Mouse (Mus musculus) heart, postnatal 10 days (tissue): ENCODE results near the gene Ism1. TPM values are rescaled to one million over a fixed set of nuclear protein-coding genes. Genes with fewer than 3 reads are reported as not detected.

ENCODE experiments used
- DNase-seq, 2 experiments: peaks; one replicate each; pipeline ENCODE4 v3.0.0; 2021
- intact Hi-C: fragments of 180-260 bp; cut with DNase I; formaldehyde crosslinking; loops from one replicate; pipeline ENCODE4 v1.15.1; 2025
- total RNA-seq, 2 experiments: library from RNA; stranded (reverse); gene quantifications; 2 replicates each; pipeline ENCODE4 v1.2.3; 2021

The Ism1 gene
- total RNA-seq, 2 experiments from 2014 or later, result 0.64 to 0.98 TPM

GRCm38 (mm10) chr2:139711640-139712039 lies 33.7 kb downstream of the Ism1 start:
- no peak for DNase-seq
- intact Hi-C loops, result no loop called here

- intact Hi-C loops, result no loop called here
- no peak for DNase-seq
Measured at GRCm38 (mm10) chr2:139712046-139712445, 34.1 kb downstream of the Ism1 start.

- intact Hi-C loops, result no loop called here
- no peak for DNase-seq
Measured at GRCm38 (mm10) chr2:139714206-139714605, 36.2 kb downstream of the Ism1 start.

DNA sequence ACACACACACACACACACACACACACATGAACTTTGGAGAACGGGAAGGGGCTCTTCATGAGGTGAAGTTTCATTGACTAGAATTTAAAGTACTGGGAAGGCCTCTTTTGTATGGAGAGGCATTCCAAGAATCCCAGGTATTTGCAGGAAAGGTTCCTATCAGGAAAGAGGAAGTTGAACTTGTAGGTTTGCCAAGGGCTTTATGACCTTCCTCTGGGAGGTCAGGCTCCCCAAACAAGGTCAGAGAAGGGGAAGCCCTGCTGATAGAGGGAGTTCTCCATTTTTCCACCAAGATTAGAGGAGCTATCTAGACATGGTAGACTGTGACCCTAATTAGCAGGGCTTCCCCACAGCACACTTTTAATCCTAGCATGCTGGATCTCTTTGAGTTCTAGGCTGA lies 39.8 kb downstream of the Ism1 start:
- peak in 1 of 2 experiments; percentile 14 for DNase-seq
- intact Hi-C loops, result no loop called here

DNA sequence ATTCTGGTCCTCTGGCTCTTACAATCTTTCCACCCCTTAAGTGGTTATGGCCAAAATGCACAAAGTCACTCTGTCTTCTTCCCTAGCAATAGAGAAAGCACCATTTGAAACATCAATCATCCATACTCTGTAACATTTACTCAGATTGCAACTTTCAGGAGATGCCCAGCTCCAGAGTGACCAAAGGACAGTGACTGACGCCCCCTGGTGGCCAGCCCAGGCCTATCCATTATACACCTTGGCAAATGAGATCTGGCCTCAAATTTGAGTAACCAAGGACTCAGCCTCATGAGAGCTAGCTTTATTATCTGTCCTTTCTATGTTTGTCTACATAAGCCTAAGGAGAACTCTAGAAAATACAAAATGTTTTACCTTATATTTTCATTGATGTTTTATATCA lies 44.7 kb downstream of the Ism1 start:
- intact Hi-C loops, result loop anchor here (2.0 kb wide), 1 partner anchor 132 kb away; no protein-coding TSS in a partner anchor
- peak; percentile 27 to 57 for DNase-seq

DNA sequence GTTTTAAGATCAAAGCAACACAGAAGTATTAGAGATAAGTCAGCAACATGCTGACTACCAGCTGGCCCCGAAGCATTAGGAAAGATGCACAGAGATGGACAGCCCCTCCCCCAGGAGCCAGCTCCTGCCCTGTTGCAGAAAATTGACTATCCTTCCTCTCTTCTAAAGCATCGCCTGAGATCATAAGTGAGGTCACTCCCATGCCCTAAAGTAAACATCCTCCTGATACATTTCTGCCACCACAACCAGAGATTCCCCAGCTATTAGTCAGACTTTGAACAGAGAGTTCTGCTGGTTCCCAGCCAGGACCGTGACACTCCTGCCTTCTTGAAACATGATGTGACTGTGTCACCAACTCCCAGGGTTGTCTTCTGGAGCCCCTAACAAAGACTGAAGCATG lies 45.3 kb downstream of the Ism1 start:
- no peak for DNase-seq

DNA sequence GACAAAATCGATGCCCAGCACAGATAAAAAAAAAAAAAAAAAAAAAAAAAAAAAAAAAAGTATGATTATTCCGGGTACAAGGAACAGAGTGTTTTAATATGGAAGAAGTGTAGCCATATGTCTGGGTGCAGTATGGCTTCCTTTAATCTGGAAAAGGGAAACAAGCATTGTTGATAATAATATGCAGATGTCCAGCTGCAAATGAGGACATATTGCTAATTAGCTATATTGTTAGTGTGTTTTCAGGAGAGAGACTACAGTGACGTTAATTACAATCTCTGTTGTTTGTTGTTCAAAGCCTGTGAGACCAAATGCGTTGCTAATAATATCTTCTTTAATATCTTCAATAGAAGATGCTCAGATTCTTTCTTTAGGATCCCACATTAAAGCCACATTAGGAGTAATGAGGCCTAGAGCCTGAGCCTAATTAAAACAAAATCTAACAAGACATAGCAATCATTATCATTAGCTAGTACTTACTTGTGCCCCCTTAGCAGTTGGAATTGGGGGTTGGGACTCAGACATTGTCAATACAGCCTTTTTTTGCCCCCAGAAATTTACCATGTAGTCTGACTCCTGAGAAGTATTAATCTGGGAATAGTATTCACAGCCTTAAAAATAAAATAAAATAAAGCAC lies 46.3 kb downstream of the Ism1 start:
- no peak for DNase-seq
- intact Hi-C loops, result no loop called here

More for the DNA sequence above, 45.3 kb downstream of the Ism1 start:
- intact Hi-C loops, result loop anchor here (2.0 kb wide), 1 partner anchor 133 kb away; no protein-coding TSS in a partner anchor

GRCm38 (mm10) chr2:139725328-139725727 lies 47.4 kb downstream of the Ism1 start:
- intact Hi-C loops, result no loop called here
- DNase-seq, result no peak

DNA sequence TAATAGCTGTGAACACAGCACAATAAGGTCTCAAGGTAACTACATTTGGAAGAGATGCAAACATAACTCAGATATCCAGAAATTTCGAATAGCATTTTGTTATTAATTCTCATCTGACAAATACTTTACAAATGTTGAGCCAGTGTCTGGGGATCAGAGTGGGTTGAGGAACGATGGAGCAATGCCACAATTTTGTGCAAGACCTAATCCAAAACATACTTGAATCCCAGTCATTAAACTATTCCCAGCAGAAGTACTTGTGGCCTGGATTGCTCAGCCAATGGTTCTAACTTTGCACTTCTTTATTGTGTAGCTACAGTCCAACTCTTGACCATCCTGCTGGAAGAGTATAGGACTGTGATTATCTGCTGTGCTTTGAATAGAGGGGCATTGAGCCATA lies 50.1 kb downstream of the Ism1 start:
- intact Hi-C loops, result no loop called here

GRCm38 (mm10) chr2:139729377-139729776 lies 51.4 kb downstream of the Ism1 start:
- intact Hi-C loops, result no loop called here
- DNase-seq, result no peak

More for the DNA sequence above, 50.1 kb downstream of the Ism1 start:
- DNase-seq, result no peak

- DNase-seq, result no peak
- intact Hi-C loops, result loop anchor here (5.0 kb wide), 1 partner anchor 150 kb away; no protein-coding TSS in a partner anchor
Measured at GRCm38 (mm10) chr2:139742381-139742780, 64.4 kb downstream of the Ism1 start.

DNA sequence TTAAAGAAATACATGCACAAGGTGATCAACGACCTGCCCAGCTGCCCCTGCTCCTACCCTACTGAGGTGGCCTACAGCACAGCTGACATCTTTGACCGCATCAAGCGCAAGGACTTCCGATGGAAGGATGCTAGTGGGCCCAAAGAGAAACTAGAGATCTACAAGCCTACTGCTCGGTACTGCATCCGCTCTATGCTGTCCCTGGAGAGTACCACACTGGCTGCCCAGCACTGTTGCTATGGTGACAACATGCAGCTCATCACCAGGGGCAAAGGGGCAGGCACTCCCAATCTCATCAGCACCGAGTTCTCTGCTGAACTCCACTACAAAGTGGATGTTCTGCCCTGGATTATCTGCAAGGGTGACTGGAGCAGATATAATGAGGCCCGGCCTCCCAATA lies 79.0 kb downstream of the Ism1 start:
- DNase-seq, result no peak
- intact Hi-C loops, result no loop called here

- intact Hi-C loops, result no loop called here
- DNase-seq, result no peak
Measured at GRCm38 (mm10) chr2:139757456-139757855, 79.5 kb downstream of the Ism1 start.

DNA sequence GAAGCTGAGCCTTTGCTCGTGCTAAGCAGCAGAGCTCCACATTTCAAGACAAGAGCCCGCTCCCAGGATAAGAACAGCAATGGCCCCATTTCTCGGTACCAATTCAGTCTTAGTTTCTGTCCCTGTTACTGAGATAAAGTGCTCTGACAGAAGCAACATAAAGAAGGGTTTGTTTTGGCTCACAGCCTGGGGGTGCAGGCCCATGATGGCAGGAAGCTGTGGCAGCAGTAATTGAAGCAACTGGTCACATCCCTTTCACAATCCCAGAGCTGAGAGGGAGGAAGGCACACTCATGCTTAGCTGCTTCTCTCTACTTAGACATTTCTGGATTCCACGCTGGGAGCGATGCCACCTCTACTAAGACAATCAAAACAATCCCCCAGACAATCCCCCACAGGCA lies 86.4 kb downstream of the Ism1 start:
- intact Hi-C loops, result no loop called here
- no peak for DNase-seq

DNA sequence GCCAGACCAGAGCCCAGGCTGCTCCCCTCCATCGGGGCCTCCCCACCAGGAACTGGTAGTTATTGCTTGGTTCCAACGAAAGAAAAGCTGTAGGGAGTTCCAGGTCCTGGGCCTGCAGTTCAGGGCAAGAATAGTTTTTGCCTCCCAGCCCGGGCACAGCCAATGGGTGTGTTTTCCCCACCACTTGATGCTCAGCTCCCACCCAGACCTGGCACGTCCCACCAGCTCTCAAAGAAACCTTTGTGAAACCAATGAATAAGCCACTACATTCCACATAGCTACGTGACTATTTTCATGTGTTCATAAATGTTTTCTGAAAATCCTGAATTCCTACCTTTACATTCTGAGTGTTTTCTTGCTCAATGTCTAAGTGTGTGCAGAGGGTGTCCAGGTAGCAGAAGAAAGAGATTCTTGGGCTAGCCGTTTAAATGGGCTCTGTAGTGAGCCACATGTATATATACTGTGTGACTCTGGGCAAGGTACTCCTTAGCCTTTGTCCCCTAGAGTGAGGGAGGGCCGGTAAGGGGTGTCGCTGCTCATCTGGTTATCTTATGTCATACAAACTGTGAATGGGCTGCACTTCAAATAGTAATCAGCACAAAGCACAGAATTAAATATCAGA lies 97.1 kb downstream of the Ism1 start:
- DNase-seq, result no peak
- intact Hi-C loops, result loop anchor here (5.0 kb wide), 1 partner anchor 382 kb away; no protein-coding TSS in a partner anchor

- intact Hi-C loops, result loop anchor here (5.0 kb wide), 1 partner anchor 381 kb away; no protein-coding TSS in a partner anchor
- DNase-seq, result no peak
Measured at GRCm38 (mm10) chr2:139776644-139777043, 98.7 kb downstream of the Ism1 start.

DNA sequence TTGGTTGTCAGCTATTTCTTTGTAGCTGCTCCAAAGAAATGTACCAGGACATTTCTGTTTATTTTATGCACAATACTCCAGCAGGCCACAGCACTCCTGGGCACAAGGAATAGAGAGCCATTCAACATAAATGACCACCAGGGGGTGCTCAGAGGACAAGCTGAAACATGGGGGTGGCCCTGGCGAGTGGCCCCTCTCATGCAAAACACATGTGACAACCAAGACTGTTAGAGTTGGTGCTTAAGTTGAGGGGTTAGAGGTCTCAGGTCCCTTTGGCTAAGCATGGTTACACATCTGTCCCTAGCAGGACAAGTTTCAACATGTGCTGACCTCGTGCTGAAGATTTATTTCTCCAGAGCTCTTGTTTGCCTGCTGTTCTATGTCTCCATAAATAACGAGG lies 100.3 kb downstream of the Ism1 start:
- peak; percentile 17 to 37 for DNase-seq
- intact Hi-C loops, result loop anchor here (2.0 to 5.0 kb wide), 2 partner anchors 189 to 379 kb away; no protein-coding TSS in a partner anchor

GRCm38 (mm10) chr2:139783318-139783850 lies 105.4 kb downstream of the Ism1 start:
- intact Hi-C loops, result no loop called here

GRCm38 (mm10) chr2:139784465-139784864 lies 106.5 kb downstream of the Ism1 start:
- intact Hi-C loops, result no loop called here
- DNase-seq, result peak in 1 of 2 experiments; percentile 12

More at GRCm38 (mm10) chr2:139783318-139783850, 105.4 kb downstream of the Ism1 start:
- DNase-seq, result no peak

- intact Hi-C loops, result no loop called here
- DNase-seq, result peak; percentile 12 to 20
Measured at GRCm38 (mm10) chr2:139784946-139785345, 107.0 kb downstream of the Ism1 start.

DNA sequence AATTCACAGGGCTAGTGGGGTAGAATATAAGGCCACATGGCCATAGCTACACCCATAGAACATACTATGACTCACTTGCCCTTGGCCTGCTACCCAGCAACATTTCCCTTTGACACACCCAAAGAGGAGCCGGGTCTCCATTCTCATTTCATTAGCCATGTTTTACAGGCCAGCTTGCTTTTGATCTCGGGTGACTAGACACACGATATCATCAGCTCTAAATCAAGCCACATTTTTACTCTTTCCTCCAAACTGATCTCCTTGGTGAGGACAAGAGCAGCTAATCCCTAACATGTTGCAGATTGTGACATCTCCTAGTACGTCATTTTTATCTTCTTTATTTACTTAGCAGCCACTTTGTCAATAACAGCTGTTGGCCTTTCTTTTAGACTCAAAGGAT lies 110.7 kb downstream of the Ism1 start:
- intact Hi-C loops, result no loop called here

More for the DNA sequence above, 110.7 kb downstream of the Ism1 start:
- DNase-seq, result no peak
